Mouse (Mus musculus) limb, embryonic 10.5 days (tissue): ENCODE measurements around the gene Erc1. TPM values are rescaled to one million over a fixed set of nuclear protein-coding genes. Genes with fewer than 3 reads are reported as not detected.
A peak's percentile ranks its signal among the peaks of the same experiment; 100 is the strongest.

ENCODE experiments used
- DNase-seq: peaks from one replicate; pipeline ENCODE4 v3.0.0-alpha.2; 2017; ENCODE audit warnings: low spot score
- H3K27ac ChIP-seq: fragments of 300-500 bp; sonication (generic); 2 replicates; pipeline ENCODE4 v1.5.1; 2016; ENCODE audit warnings: mild to moderate bottlenecking
- H3K27me3 ChIP-seq: fragments of 300-500 bp; sonication (generic); 2 replicates; pipeline ENCODE4 v1.6.1; 2016; ENCODE audit warnings: low read depth, mild to moderate bottlenecking; ENCODE audit not compliant: poor library complexity, severe bottlenecking
- H3K36me3 ChIP-seq: fragments of 300-500 bp; sonication (generic); 2 replicates; pipeline ENCODE4 v1.6.1; 2016; ENCODE audit warnings: mild to moderate bottlenecking, moderate library complexity
- H3K4me1 ChIP-seq: fragments of 300-500 bp; sonication (generic); 2 replicates; pipeline ENCODE4 v1.6.1; 2016
- H3K4me3 ChIP-seq: fragments of 300-500 bp; sonication (generic); 2 replicates; pipeline ENCODE4 v1.5.1; 2016; ENCODE audit warnings: mild to moderate bottlenecking, moderate library complexity
- H3K9me3 ChIP-seq: fragments of 300-500 bp; sonication (generic); replicated peaks from 2 replicates; pipeline ENCODE4 v1.6.1; 2016; ENCODE audit warnings: mild to moderate bottlenecking
- WGBS: fragments of 180-500 bp; shearing (Covaris S2); methylation state at CpG from one replicate; pipeline ENCODE4 v1.1.7; 2016; 5-methylcytosine and 5-hydroxymethylcytosine counted together
- polyA plus RNA-seq: library from polyadenylated mRNA; unstranded; fragments of >200 nt; fragmentation: Nextera tagmentation; extraction: Ambion mirVana; gene quantifications from 2 replicates; pipeline ENCODE4 v1.2.1, GENCODE M21; 2016

Erc1 gene
- polyA plus RNA-seq, 1 experiment from 2014 or later = 27.7 TPM

GRCm38 (mm10) chr6:119595440-119595839 is 252.5 kb downstream of the Erc1 start:
- Histone ChIP-seq H3K4me1 (no peaks in the 10 kb centered on the region), H3K27me3 (no peaks in the 10 kb centered on the region), H3K36me3 (0 out of 2 replicates have a peak, but pooled peaks cover 3% of the 10 kb centered on the region), H3K9me3 (no peaks in the 10 kb centered on the region), H3K4me3 (no peak overlapping the region), H3K27ac (no peak overlapping the region)
- DNase-seq = no peak
- WGBS = 94% methylated on average over 4 of the region's 4 CpGs

DNA sequence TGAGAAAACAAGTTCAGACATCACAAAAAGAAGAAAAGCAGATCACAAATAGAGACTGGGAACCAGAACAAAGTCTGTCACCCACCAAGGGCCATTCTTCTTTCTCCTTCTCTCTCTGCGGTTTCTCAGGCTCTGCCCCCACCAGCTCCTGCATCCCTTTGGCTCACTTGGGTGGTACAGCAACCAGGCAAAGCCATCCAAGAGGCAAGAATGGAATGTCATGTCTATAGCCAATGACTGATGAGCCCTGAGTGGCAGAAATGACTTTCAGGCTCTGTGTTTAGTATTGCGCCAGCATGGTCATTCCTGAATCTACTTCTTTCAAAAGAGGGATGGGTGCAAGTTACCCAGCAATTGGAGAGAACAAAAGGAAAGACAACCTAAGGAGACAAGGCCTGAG is 257.1 kb downstream of the Erc1 start:
- Histone ChIP-seq H3K4me1 (peaks cover 6% of the 10 kb centered on the region), H3K27me3 (no peaks in the 10 kb centered on the region), H3K36me3 (0 out of 2 replicates have a peak, but pooled peaks cover 3% of the 10 kb centered on the region), H3K4me3 (no peak overlapping the region), H3K27ac (no peak overlapping the region), H3K9me3 (no peaks in the 10 kb centered on the region)
- no peak for DNase-seq
- 94% methylated on average over 2 of the region's 2 CpGs for WGBS

DNA sequence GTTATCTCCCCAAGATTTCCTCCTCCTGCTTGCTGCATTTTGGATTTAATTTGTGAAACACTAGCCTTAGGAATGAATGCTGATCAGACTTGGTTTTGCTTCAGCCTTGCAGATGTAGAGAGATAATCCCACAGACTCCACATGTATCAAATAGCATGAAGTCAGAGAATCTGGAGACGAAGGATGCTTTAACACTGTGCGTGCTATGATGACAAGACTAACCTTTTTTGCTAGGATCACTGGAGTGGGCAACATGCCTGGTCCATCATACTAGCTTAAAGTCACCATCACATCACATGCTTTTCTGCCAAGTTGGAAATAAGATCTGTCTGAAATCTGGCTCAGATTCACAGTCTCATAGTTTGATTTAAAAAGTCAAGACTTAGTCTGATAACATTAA is 260.1 kb downstream of the Erc1 start:
- Histone ChIP-seq H3K27ac (no peak overlapping the region), H3K9me3 (no peaks in the 10 kb centered on the region), H3K27me3 (no peaks in the 10 kb centered on the region), H3K4me3 (no peak overlapping the region), H3K4me1 (peaks cover 31% of the 10 kb centered on the region), H3K36me3 (no peaks in the 10 kb centered on the region)
- WGBS = 95% methylated on average over 2 of the region's 2 CpGs
- no peak for DNase-seq

- H3K27me3 ChIP-seq = no peaks in the 10 kb centered on the region
- no peak overlapping the region for H3K4me3 ChIP-seq
- DNase-seq = no peak
- no peak overlapping the region for H3K27ac ChIP-seq
- no peaks in the 10 kb centered on the region for H3K36me3 ChIP-seq
- H3K4me1 ChIP-seq = peaks cover 31% of the 10 kb centered on the region
- no peaks in the 10 kb centered on the region for H3K9me3 ChIP-seq
Measured at GRCm38 (mm10) chr6:119587454-119587853, 260.5 kb downstream of the Erc1 start.

GRCm38 (mm10) chr6:119585652-119586375 is 262.2 kb downstream of the Erc1 start:
- H3K4me1 ChIP-seq = peaks cover 36% of the 10 kb centered on the region
- peak overlapping the region; percentile 46; the same call in 1 of the 2 replicates for H3K27ac ChIP-seq
- no peaks in the 10 kb centered on the region for H3K36me3 ChIP-seq
- no peaks in the 10 kb centered on the region for H3K9me3 ChIP-seq
- 79% methylated on average over 5 of the region's 5 CpGs for WGBS
- H3K27me3 ChIP-seq = no peaks in the 10 kb centered on the region
- no peak overlapping the region for H3K4me3 ChIP-seq
- DNase-seq = no peak

DNA sequence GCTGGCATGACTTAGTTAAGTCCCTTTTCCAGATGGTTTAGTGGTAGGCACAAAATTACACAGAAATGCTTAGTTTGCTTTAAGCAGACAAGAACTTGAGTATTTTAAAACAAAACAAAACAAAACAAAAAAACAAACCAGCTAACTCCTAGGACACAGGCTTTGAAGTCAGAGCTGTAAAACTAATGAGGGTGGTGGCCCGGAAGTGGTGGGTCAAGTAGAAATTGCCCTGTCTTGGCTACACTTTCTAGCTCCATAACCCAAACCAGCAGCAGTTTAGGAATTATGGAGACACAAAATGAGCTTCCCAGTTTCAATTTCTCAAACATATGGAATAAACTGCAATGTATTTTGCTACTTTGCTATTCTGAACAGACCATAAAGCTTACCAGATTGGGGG is 263.9 kb downstream of the Erc1 start:
- no peak for DNase-seq
- Histone ChIP-seq H3K4me3 (no peak overlapping the region), H3K27me3 (no peaks in the 10 kb centered on the region), H3K4me1 (peaks cover 47% of the 10 kb centered on the region), H3K27ac (0 out of 2 replicates have a peak overlapping the region, but pooled peaks have one; percentile 21), H3K9me3 (no peaks in the 10 kb centered on the region), H3K36me3 (no peaks in the 10 kb centered on the region)
- 30% methylated on average over 1 of the region's 1 CpGs for WGBS

- Histone ChIP-seq H3K27ac (no peak overlapping the region), H3K4me1 (peaks cover 56% of the 10 kb centered on the region), H3K27me3 (no peaks in the 10 kb centered on the region), H3K36me3 (no peaks in the 10 kb centered on the region), H3K9me3 (no peaks in the 10 kb centered on the region), H3K4me3 (no peak overlapping the region)
- DNase-seq = no peak
- WGBS = 91% methylated on average over 5 of the region's 5 CpGs
Measured at GRCm38 (mm10) chr6:119583165-119583564, 264.8 kb downstream of the Erc1 start.

DNA sequence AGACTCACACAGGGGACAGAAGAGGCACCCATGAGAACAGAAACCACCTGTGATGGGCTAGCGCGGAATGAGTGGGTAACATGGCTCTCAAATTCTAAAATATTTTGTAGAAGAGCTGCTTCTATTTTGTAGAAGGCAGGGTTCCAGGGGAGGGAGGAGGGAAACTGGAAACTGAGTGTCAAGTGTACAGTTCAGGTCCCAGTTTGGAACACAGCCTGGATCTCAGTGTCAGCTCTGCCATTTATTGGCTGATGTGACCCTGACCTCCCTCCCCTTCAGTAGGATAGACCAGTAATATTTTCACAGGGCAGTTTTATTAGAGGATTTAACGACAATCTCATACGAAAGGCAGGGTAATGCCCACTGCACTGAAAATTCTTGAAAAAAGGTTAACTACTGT is 271.3 kb downstream of the Erc1 start:
- no peak overlapping the region for H3K4me3 ChIP-seq
- H3K4me1 ChIP-seq = peaks cover 28% of the 10 kb centered on the region
- no peak for DNase-seq
- H3K36me3 ChIP-seq = peaks cover 35% of the 10 kb centered on the region
- 90% methylated on average over 4 of the region's 4 CpGs for WGBS
- no peaks in the 10 kb centered on the region for H3K27me3 ChIP-seq
- H3K27ac ChIP-seq = no peak overlapping the region
- H3K9me3 ChIP-seq = no peaks in the 10 kb centered on the region

DNA sequence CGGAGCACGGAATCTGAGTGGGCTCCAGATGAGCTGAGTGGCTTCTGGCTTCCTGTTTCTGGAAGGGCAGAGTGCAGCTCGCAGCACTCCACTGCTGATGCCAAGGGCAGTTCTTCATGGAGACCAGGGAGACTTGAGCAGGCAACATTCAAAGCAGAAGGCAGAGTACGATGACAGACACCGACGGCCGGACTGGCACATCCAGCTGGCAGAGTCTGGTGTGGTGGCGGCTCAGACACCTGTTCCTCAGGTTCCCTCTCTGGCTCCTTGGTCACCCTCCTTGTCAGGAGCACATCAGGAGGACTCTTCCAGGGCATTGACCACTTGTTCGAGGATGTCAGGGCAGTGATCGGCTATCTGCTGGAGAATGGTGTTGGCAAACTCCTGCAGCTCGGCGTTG is 272.6 kb downstream of the Erc1 start:
- Histone ChIP-seq H3K36me3 (peaks cover 35% of the 10 kb centered on the region), H3K9me3 (no peaks in the 10 kb centered on the region), H3K4me1 (peaks cover 28% of the 10 kb centered on the region), H3K27ac (no peak overlapping the region), H3K4me3 (no peak overlapping the region), H3K27me3 (no peaks in the 10 kb centered on the region)
- 95% methylated on average over 12 of the region's 12 CpGs for WGBS
- DNase-seq = no peak

DNA sequence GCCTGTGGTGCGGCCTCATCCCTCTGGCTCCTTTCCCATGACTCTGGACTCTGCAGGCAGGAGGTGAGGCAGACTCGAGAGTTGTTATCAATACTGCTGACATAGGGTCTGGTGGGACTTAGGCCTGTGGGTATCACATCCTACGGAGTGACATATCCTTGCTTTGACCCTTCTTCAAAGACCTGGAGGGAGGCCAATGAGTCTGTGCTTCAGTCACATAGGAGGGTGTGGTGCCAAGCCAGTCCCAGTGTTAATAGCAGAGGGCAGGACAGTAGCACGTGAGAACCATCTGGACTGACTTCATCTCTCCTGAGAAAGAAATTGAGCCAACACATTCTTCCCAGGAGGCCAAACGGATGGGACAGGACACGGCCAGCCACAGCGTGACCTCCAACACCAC is 275.7 kb downstream of the Erc1 start:
- Histone ChIP-seq H3K4me1 (peaks cover 20% of the 10 kb centered on the region), H3K27me3 (no peaks in the 10 kb centered on the region), H3K36me3 (peaks cover 35% of the 10 kb centered on the region), H3K4me3 (no peak overlapping the region), H3K9me3 (no peaks in the 10 kb centered on the region), H3K27ac (no peak overlapping the region)
- DNase-seq = no peak
- WGBS = 83% methylated on average over 7 of the region's 7 CpGs

DNA sequence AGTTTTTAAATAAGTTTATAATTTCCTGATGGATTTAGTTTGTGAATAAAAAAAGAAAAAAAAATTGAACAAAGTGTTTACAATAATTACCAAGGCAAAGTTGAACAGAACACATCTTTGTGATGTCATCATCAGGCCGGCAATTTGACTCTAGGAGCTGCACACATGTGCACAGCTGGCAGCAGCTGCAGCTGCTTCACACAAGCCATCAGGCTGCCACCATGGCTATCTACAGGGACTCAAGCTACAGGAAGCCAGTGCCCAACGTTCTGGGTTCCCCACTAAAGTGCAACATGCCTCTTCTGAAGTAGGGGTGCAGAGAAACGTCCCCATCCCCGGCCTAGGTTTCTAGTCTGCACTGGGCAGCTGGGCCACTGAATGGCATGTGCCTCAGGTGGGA is 277.2 kb downstream of the Erc1 start:
- 79% methylated on average over 4 of the region's 4 CpGs for WGBS
- Histone ChIP-seq H3K4me1 (peaks cover 28% of the 10 kb centered on the region), H3K27me3 (no peaks in the 10 kb centered on the region), H3K36me3 (peaks cover 35% of the 10 kb centered on the region), H3K9me3 (no peaks in the 10 kb centered on the region), H3K27ac (no peak overlapping the region), H3K4me3 (no peak overlapping the region)
- DNase-seq = no peak

DNA sequence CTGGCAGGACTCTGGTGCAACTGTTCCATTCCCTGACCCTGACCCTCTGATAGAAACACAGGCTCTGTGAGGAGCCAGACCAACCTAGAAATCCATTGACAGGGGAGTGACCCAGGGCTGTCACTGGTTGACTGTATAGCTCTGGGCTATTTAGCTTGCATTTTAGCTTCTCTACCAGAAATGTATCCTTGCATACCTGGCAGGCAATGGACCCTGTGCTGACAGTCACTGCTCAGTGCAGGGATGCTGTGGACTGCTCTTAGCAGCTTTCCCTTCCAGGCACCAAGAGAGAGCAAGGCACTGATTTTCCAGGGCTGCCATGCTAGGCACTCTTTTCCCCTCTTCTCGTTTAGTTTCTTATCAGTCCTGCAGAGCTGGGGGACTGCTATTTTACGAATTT is 279.6 kb downstream of the Erc1 start:
- H3K27me3 ChIP-seq = no peaks in the 10 kb centered on the region
- DNase-seq = no peak
- WGBS = 77% methylated on average over 2 of the region's 2 CpGs
- H3K4me1 ChIP-seq = peaks cover 30% of the 10 kb centered on the region; the same call in 1 of the 2 replicates
- no peak overlapping the region for H3K27ac ChIP-seq
- H3K9me3 ChIP-seq = no peaks in the 10 kb centered on the region
- peaks cover 13% of the 10 kb centered on the region for H3K36me3 ChIP-seq
- H3K4me3 ChIP-seq = no peak overlapping the region

DNA sequence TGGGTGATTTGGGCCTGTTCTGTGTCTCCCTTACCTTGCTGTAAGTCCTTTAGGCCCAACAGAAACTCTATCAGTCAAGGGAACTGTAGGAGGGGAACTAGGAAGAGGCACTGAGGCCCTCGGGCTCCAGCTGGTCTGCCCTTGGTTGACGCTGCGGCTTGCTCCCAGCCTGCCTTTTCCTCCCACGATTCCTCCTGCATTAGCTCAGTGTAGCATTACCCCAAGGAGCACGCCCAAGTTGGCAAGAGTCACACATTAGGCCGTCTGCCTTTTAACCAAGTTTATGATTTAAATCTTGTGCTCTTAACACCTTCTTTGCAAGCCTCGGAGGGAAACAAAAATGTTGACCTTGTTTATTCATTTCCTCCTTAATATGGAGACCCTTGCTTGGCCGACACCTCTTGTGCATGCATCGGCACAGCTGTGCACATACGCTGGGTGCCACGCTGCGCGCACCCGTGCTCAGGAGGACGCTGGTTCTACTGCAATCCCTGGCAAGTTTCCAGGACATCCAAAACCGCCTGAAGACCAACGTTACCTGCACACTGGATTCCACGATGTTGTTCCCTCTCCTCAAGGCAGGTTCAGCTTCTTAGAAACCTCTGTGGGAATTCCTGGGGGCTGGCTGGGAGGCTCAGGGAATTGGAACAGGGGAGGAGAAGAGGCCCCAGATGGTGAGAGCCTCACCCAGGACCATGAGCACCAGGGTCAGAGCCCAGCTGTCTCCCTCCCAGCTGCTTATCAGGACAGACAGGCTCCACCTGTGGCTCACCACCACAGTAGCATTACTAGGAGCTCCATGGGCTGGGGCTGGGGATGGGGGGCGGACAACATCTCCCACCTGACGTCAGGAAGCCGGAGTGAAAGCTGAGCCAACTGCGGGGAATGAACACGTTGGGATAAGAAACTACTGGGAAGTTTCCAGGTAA is 282.3 kb downstream of the Erc1 start:
- Histone ChIP-seq H3K27me3 (no peaks in the 10 kb centered on the region), H3K9me3 (no peaks in the 10 kb centered on the region), H3K4me3 (no peak overlapping the region), H3K27ac (peak overlapping the region; percentile 48; the same call in 1 of the 2 replicates), H3K36me3 (no peaks in the 10 kb centered on the region), H3K4me1 (peaks cover 31% of the 10 kb centered on the region; the same call in 1 of the 2 replicates)
- WGBS = 92% methylated on average over 23 of the region's 23 CpGs
- DNase-seq = no peak
